In genomic region chr13:21506221-21506649, GRCm38 (mm10) we compare ENCODE assay signal across 8 mouse cellular contexts. TPM values are rescaled to one million over a fixed set of nuclear protein-coding genes. Genes with fewer than 3 reads are reported as not detected.
A peak's percentile ranks its signal among the peaks of the same experiment; 100 is the strongest.
DNase-seq lines count a peak whose midpoint lies in the region; ATAC-seq and TF ChIP-seq lines count a peak whose summit lies in the region.

No protein-coding gene starts in this region.

- peaks cover 0 to 12% of the 10 kb centered on the region in 2 experiments; a peak in 2 of 4 replicates for H3K4me1 ChIP-seq in CH12.LX (ENCODE audit: control insufficient read depth in 1 of 2, insufficient read depth in 2 of 2)
- H3K4me1 ChIP-seq in forebrain, embryonic 11.5 days (replicated peaks; ENCODE audit: control insufficient read depth, insufficient read depth, low read length) = no peaks in the 10 kb centered on the region
- H3K4me1 ChIP-seq in heart, postnatal 0 days (ENCODE audit: control insufficient read depth, insufficient read depth) = 0 out of 2 replicates have a peak, but pooled peaks cover 4% of the 10 kb centered on the region
- H3K4me1 ChIP-seq in liver, embryonic 16.5 days (ENCODE audit: control insufficient read depth, low read depth, low read length) = peaks cover 5% of the 10 kb centered on the region
- H3K4me1 ChIP-seq in neural tube, embryonic 13.5 days (replicated peaks) = peaks cover 4% of the 10 kb centered on the region
- H3K4me1 ChIP-seq in testis, adult 2 months (ENCODE audit: control insufficient read depth, insufficient read depth, low read length) = no peaks in the 10 kb centered on the region; the same call in 1 of the 2 replicates

- TF ChIP-seq CTCF in CH12.LX (conservative IDR thresholded peaks at IDR 0.05 in 1 of 2, IDR thresholded peaks at IDR 0.05 in 1 of 2; ENCODE audit: low read depth in 2 of 2, low read length in 2 of 2) = no peak
- no peak for TF ChIP-seq CTCF in heart, postnatal 0 days (IDR thresholded peaks at IDR 0.05; ENCODE audit: low read depth)
- no peak for TF ChIP-seq CTCF in testis, adult 2 months (IDR thresholded peaks at IDR 0.05; ENCODE audit: control insufficient read depth, insufficient read depth, insufficient replicate concordance, low read depth, low read length)

- no peaks in the 10 kb centered on the region for H3K27me3 ChIP-seq in CH12.LX (replicated peaks)
- no peaks in the 10 kb centered on the region for H3K27me3 ChIP-seq in forebrain, embryonic 11.5 days (ENCODE audit: control insufficient read depth, insufficient read depth, low read length)
- H3K27me3 ChIP-seq in heart, postnatal 0 days (ENCODE audit: control insufficient read depth, insufficient read depth, low read length) = no peaks in the 10 kb centered on the region
- no peaks in the 10 kb centered on the region for H3K27me3 ChIP-seq in liver, embryonic 16.5 days (ENCODE audit: control insufficient read depth, insufficient read depth, low read depth, low read length)
- H3K27me3 ChIP-seq in neural tube, embryonic 13.5 days = no peaks in the 10 kb centered on the region
- H3K27me3 ChIP-seq in testis, adult 2 months (ENCODE audit: control insufficient read depth, insufficient read depth, low read length) = no peaks in the 10 kb centered on the region

- TF ChIP-seq RAD21 in CH12.LX (IDR thresholded peaks at IDR 0.05; ENCODE audit: low read depth, low read length) = no peak; the same call in 1 of the 2 replicates

- no peak for TF ChIP-seq EP300 in CH12.LX (IDR thresholded peaks at IDR 0.05; ENCODE audit: low read length)
- TF ChIP-seq EP300 in heart, postnatal 0 days (IDR thresholded peaks at IDR 0.05; ENCODE audit: low read depth) = peak; percentile 66; the same call in 1 of the 2 replicates

- TF ChIP-seq POLR2A in CH12.LX (IDR thresholded peaks at IDR 0.05; ENCODE audit: low read depth, low read length) = peak; percentile 83
- peak; percentile 74; the same call in 1 of the 2 replicates for TF ChIP-seq POLR2A in testis, adult 2 months (IDR thresholded peaks at IDR 0.05; ENCODE audit: control insufficient read depth, low read depth, low read length)

- H3K79me2 ChIP-seq in CH12.LX (replicated peaks; ENCODE audit: control insufficient read depth, extremely low read depth, insufficient read depth, poor library complexity, severe bottlenecking) = no peaks in the 10 kb centered on the region

- WGBS in forebrain, embryonic 11.5 days = under 1% methylated on average over 18 of the region's 21 CpGs
- under 1% methylated on average over 21 of the region's 21 CpGs for WGBS in heart, postnatal 0 days
- 0% methylated on average over 21 of the region's 21 CpGs for WGBS in liver, embryonic 16.5 days (ENCODE audit: insufficient replicate concordance)
- WGBS in neural tube, embryonic 13.5 days = under 1% methylated on average over 21 of the region's 21 CpGs

- in situ Hi-C loops in CH12.LX (cut with MboI; ENCODE audit: low pct_ligation_motif_present, low pct_unique_long_range_greater_than_20kb, low sequenced_read_pairs) = no loop called here

- DNase-seq in CH12.LX (ENCODE audit: extremely low read depth) = peak; percentile 92
- peak; percentile 85 for DNase-seq in c-Kit-positive CD71-positive TER-119-negative erythroid progenitor cells, embryonic 14.5 days (ENCODE audit: low read depth)
- DNase-seq in forebrain, embryonic 11.5 days (ENCODE audit: low spot score) = peak; percentile 91
- peak; percentile 85 for DNase-seq in heart, postnatal 0 days (ENCODE audit: low spot score)
- DNase-seq in kidney, postnatal 4 days = peak; percentile 89 to 92

- peaks cover 0 to 4% of the 10 kb centered on the region in 2 experiments for H3K36me3 ChIP-seq in CH12.LX (replicated peaks in 1 of 2; ENCODE audit: control insufficient read depth in 1 of 2, insufficient read depth in 1 of 2, low read length in 1 of 2)
- H3K36me3 ChIP-seq in forebrain, embryonic 11.5 days (ENCODE audit: control insufficient read depth, insufficient read depth, low read length) = no peaks in the 10 kb centered on the region
- H3K36me3 ChIP-seq in heart, postnatal 0 days (replicated peaks; ENCODE audit: control insufficient read depth, insufficient read depth, low read length) = no peaks in the 10 kb centered on the region
- H3K36me3 ChIP-seq in liver, embryonic 16.5 days (ENCODE audit: control insufficient read depth, insufficient read depth) = no peaks in the 10 kb centered on the region
- no peaks in the 10 kb centered on the region for H3K36me3 ChIP-seq in neural tube, embryonic 13.5 days
- no peaks in the 10 kb centered on the region for H3K36me3 ChIP-seq in testis, adult 2 months (ENCODE audit: control insufficient read depth, insufficient read depth, low read length)

- H3K27ac ChIP-seq in CH12.LX (ENCODE audit: insufficient read depth, low read depth) = peak overlapping the region; percentile 63
- H3K27ac ChIP-seq in forebrain, embryonic 11.5 days (ENCODE audit: low read depth, low read length) = peak overlapping the region; percentile 47; the same call in 1 of the 2 replicates
- H3K27ac ChIP-seq in heart, postnatal 0 days (ENCODE audit: low read depth) = peak overlapping the region; percentile 74
- H3K27ac ChIP-seq in liver, embryonic 16.5 days (ENCODE audit: low read length) = peak overlapping the region; percentile 27; the same call in 1 of the 2 replicates
- peak overlapping the region; percentile 74 for H3K27ac ChIP-seq in neural tube, embryonic 13.5 days (replicated peaks)
- H3K27ac ChIP-seq in testis, adult 2 months (ENCODE audit: control insufficient read depth, insufficient read depth, low read depth, low read length) = peak overlapping the region; percentile 98

- H3K4me2 ChIP-seq in CH12.LX (ENCODE audit: insufficient read depth, low read depth, poor library complexity, severe bottlenecking) = peak overlapping the region; percentile 88; the same call in 1 of the 2 replicates
- peak overlapping the region; percentile 54 for H3K4me2 ChIP-seq in forebrain, embryonic 11.5 days (ENCODE audit: low read depth, low read length, severe bottlenecking)
- H3K4me2 ChIP-seq in heart, postnatal 0 days (ENCODE audit: low read depth, low read length) = peak overlapping the region; percentile 58
- H3K4me2 ChIP-seq in liver, embryonic 16.5 days (ENCODE audit: low read depth, low read length) = peak overlapping the region; percentile 49
- H3K4me2 ChIP-seq in neural tube, embryonic 13.5 days = peak overlapping the region; percentile 59

- dilution Hi-C loops in CH12.LX (cut with MboI; ENCODE audit: extremely low pct_ligation_motif_present, extremely low pct_unique_long_range_greater_than_20kb, low sequenced_read_pairs) = no loop called here

- peak; percentile 99 for ATAC-seq in forebrain, embryonic 11.5 days (replicated peaks; ENCODE audit: low FRiP score)
- peak; percentile 99 for ATAC-seq in heart, postnatal 0 days (ENCODE audit: insufficient read depth, low read depth)
- peak; percentile 99 for ATAC-seq in liver, embryonic 16.5 days (ENCODE audit: low read depth)
- ATAC-seq in neural tube, embryonic 13.5 days (ENCODE audit: low read depth) = peak; percentile 99

- H3K9ac ChIP-seq in CH12.LX (ENCODE audit: insufficient read depth, low read depth) = peak overlapping the region; percentile 29
- H3K9ac ChIP-seq in forebrain, embryonic 11.5 days (ENCODE audit: low read length) = peak overlapping the region; percentile 77
- H3K9ac ChIP-seq in heart, postnatal 0 days (replicated peaks; ENCODE audit: low read depth, low read length) = peak overlapping the region; percentile 43
- peak overlapping the region; percentile 73 for H3K9ac ChIP-seq in liver, embryonic 16.5 days (ENCODE audit: low read depth, low read length)
- H3K9ac ChIP-seq in neural tube, embryonic 13.5 days = peak overlapping the region; percentile 72

- H3K9me3 ChIP-seq in CH12.LX (replicated peaks; ENCODE audit: low read length) = no peaks in the 10 kb centered on the region
- H3K9me3 ChIP-seq in forebrain, embryonic 11.5 days (ENCODE audit: control insufficient read depth, low read length) = no peaks in the 10 kb centered on the region
- H3K9me3 ChIP-seq in heart, postnatal 0 days (replicated peaks; ENCODE audit: control insufficient read depth, low read length) = no peaks in the 10 kb centered on the region
- no peaks in the 10 kb centered on the region for H3K9me3 ChIP-seq in liver, embryonic 16.5 days (replicated peaks; ENCODE audit: control insufficient read depth, low read length)
- H3K9me3 ChIP-seq in neural tube, embryonic 13.5 days = no peaks in the 10 kb centered on the region

- H3K4me3 ChIP-seq in CH12.LX (replicated peaks in 1 of 3; ENCODE audit: low read depth in 2 of 3, low read length in 2 of 3, poor library complexity in 1 of 3) = peak overlapping the region; percentile 62 to 66 (median 63)
- H3K4me3 ChIP-seq in forebrain, embryonic 11.5 days (ENCODE audit: low read depth, low read length) = peak overlapping the region; percentile 58
- peak overlapping the region; percentile 60 for H3K4me3 ChIP-seq in heart, postnatal 0 days (ENCODE audit: low read depth, low read length)
- H3K4me3 ChIP-seq in liver, embryonic 16.5 days (ENCODE audit: low read depth, low read length) = peak overlapping the region; percentile 75
- peak overlapping the region; percentile 56 for H3K4me3 ChIP-seq in neural tube, embryonic 13.5 days
- H3K4me3 ChIP-seq in testis, adult 2 months (ENCODE audit: control insufficient read depth, low read depth, low read length) = peak overlapping the region; percentile 96

RNA-seq across cellular contexts. Expression of gene Gm11273, which starts 5.0 kb away (rescaled TPM):
- total RNA-seq in CH12.LX (2012; rRNA removed) = 13.5 and 21.0 TPM in 2 replicates
- total RNA-seq in CH12.LX (2014; rRNA removed) = 28.3 and 28.8 TPM in 2 replicates
- polyA plus RNA-seq in CH12.LX (2012; ENCODE audit: insufficient read length, low read depth) = 239 and 279 TPM in 2 replicates
- polyA plus RNA-seq in forebrain, embryonic 11.5 days (2014; fragmentation: Nextera tagmentation; extraction: Ambion mirVana) = 2.7 and 3.6 TPM in 2 replicates
- total RNA-seq in heart, postnatal 0 days (2014; rRNA removed; ENCODE audit: low replicate concordance) = 54.7 and 58.8 TPM in 2 replicates
- 27.8 and 29.0 TPM in 2 replicates for polyA plus RNA-seq in heart, postnatal 0 days (2015; fragmentation: Nextera tagmentation; extraction: Ambion mirVana)
- polyA plus RNA-seq in liver, embryonic 16.5 days (2015; fragmentation: Nextera tagmentation; extraction: Ambion mirVana) = 4.7 and 5.5 TPM in 2 replicates
- 9.0 and 17.5 TPM in 2 replicates for polyA plus RNA-seq in neural tube, embryonic 13.5 days (2015; fragmentation: Nextera tagmentation; extraction: Ambion mirVana)
- polyA plus RNA-seq in testis, adult 2 months (2012; rRNA removed) = 6.4 and 6.6 TPM in 2 replicates

RNA-seq across cellular contexts. Expression of gene AK157302, which starts 11.2 kb away (rescaled TPM):
- 0.17 and 0.29 TPM in 2 replicates for total RNA-seq in CH12.LX (2012; rRNA removed)
- total RNA-seq in CH12.LX (2014; rRNA removed) = 0.47 TPM in 2 replicates
- polyA plus RNA-seq in CH12.LX (2012; ENCODE audit: insufficient read length, low read depth) = 0.26 TPM in 1 of 2 replicates, not detected in the other
- polyA plus RNA-seq in forebrain, embryonic 11.5 days (2014; fragmentation: Nextera tagmentation; extraction: Ambion mirVana) = 0.27 TPM in 1 of 2 replicates, not detected in the other
- total RNA-seq in heart, postnatal 0 days (2014; rRNA removed; ENCODE audit: low replicate concordance) = 0.08 and 0.15 TPM in 2 replicates
- polyA plus RNA-seq in heart, postnatal 0 days (2015; fragmentation: Nextera tagmentation; extraction: Ambion mirVana) = 0.93 and 1.3 TPM in 2 replicates
- 0.62 and 0.70 TPM in 2 replicates for polyA plus RNA-seq in liver, embryonic 16.5 days (2015; fragmentation: Nextera tagmentation; extraction: Ambion mirVana)
- polyA plus RNA-seq in neural tube, embryonic 13.5 days (2015; fragmentation: Nextera tagmentation; extraction: Ambion mirVana) = 0.71 and 0.96 TPM in 2 replicates
- polyA plus RNA-seq in testis, adult 2 months (2012; rRNA removed) = 2.8 and 3.2 TPM in 2 replicates

RNA-seq across cellular contexts. Expression of gene Zkscan8, which starts 24.7 kb away (rescaled TPM):
- total RNA-seq in CH12.LX (2012; rRNA removed) = 7.4 and 8.1 TPM in 2 replicates
- 7.6 and 8.3 TPM in 2 replicates for total RNA-seq in CH12.LX (2014; rRNA removed)
- polyA plus RNA-seq in CH12.LX (2012; ENCODE audit: insufficient read length, low read depth) = 7.3 and 9.7 TPM in 2 replicates
- polyA plus RNA-seq in forebrain, embryonic 11.5 days (2014; fragmentation: Nextera tagmentation; extraction: Ambion mirVana) = 10.2 and 10.6 TPM in 2 replicates
- 7.1 and 10.9 TPM in 2 replicates for total RNA-seq in heart, postnatal 0 days (2014; rRNA removed; ENCODE audit: low replicate concordance)
- polyA plus RNA-seq in heart, postnatal 0 days (2015; fragmentation: Nextera tagmentation; extraction: Ambion mirVana) = 3.0 and 3.4 TPM in 2 replicates
- 1.0 and 1.2 TPM in 2 replicates for polyA plus RNA-seq in liver, embryonic 16.5 days (2015; fragmentation: Nextera tagmentation; extraction: Ambion mirVana)
- polyA plus RNA-seq in neural tube, embryonic 13.5 days (2015; fragmentation: Nextera tagmentation; extraction: Ambion mirVana) = 5.2 and 5.6 TPM in 2 replicates
- polyA plus RNA-seq in testis, adult 2 months (2012; rRNA removed) = 1.3 and 1.7 TPM in 2 replicates

RNA-seq across cellular contexts. Expression of gene Gm10065, which starts 27.0 kb away (rescaled TPM):
- not detected in 2 replicates for total RNA-seq in CH12.LX (2012; rRNA removed)
- not detected in 2 replicates for total RNA-seq in CH12.LX (2014; rRNA removed)
- polyA plus RNA-seq in CH12.LX (2012; ENCODE audit: insufficient read length, low read depth) = not detected in 2 replicates
- not detected in 2 replicates for polyA plus RNA-seq in forebrain, embryonic 11.5 days (2014; fragmentation: Nextera tagmentation; extraction: Ambion mirVana)
- total RNA-seq in heart, postnatal 0 days (2014; rRNA removed; ENCODE audit: low replicate concordance) = not detected in 2 replicates
- polyA plus RNA-seq in heart, postnatal 0 days (2015; fragmentation: Nextera tagmentation; extraction: Ambion mirVana) = not detected in 2 replicates
- polyA plus RNA-seq in liver, embryonic 16.5 days (2015; fragmentation: Nextera tagmentation; extraction: Ambion mirVana) = not detected in 2 replicates
- not detected in 2 replicates for polyA plus RNA-seq in neural tube, embryonic 13.5 days (2015; fragmentation: Nextera tagmentation; extraction: Ambion mirVana)
- not detected in 2 replicates for polyA plus RNA-seq in testis, adult 2 months (2012; rRNA removed)

RNA-seq across cellular contexts. Expression of gene Zkscan4, which starts 27.5 kb away (rescaled TPM):
- total RNA-seq in CH12.LX (2012; rRNA removed) (not detected in 2 replicates), CH12.LX (2014; rRNA removed) (not detected in 2 replicates)
- not detected in 2 replicates for polyA plus RNA-seq in CH12.LX (2012; ENCODE audit: insufficient read length, low read depth)
- 4.4 and 5.3 TPM in 2 replicates for polyA plus RNA-seq in forebrain, embryonic 11.5 days (2014; fragmentation: Nextera tagmentation; extraction: Ambion mirVana)
- total RNA-seq in heart, postnatal 0 days (2014; rRNA removed; ENCODE audit: low replicate concordance) = 0.70 and 1.7 TPM in 2 replicates
- polyA plus RNA-seq in heart, postnatal 0 days (2015; fragmentation: Nextera tagmentation; extraction: Ambion mirVana) = 1.9 and 2.0 TPM in 2 replicates
- polyA plus RNA-seq in liver, embryonic 16.5 days (2015; fragmentation: Nextera tagmentation; extraction: Ambion mirVana) = 0.44 TPM in 2 replicates
- polyA plus RNA-seq in neural tube, embryonic 13.5 days (2015; fragmentation: Nextera tagmentation; extraction: Ambion mirVana) = 8.9 and 9.0 TPM in 2 replicates
- 0.18 and 0.23 TPM in 2 replicates for polyA plus RNA-seq in testis, adult 2 months (2012; rRNA removed)

Comparison
In these comparisons a context has a peak if more than half of its experiments do, and no peak if none do; other contexts are left out.
1. Peak in every context shown above with its lines: DNase-seq, ATAC-seq, H3K4me3 ChIP-seq and H3K27ac ChIP-seq.
2. H3K27ac ChIP-seq: peak in every context shown above with its lines; median percentile 98 in testis, adult 2 months; 74 in heart, postnatal 0 days; 74 in neural tube, embryonic 13.5 days; 63 in CH12.LX; 47 in forebrain, embryonic 11.5 days; 27 in liver, embryonic 16.5 days.